Mouse (Mus musculus) kidney, adult 2 months (tissue): ENCODE data around the gene Ccdc117. TPM values are rescaled to one million over a fixed set of nuclear protein-coding genes. Genes with fewer than 3 reads are reported as not detected.
"Not testable (repeated sequence)": the region's sequence is repeated elsewhere in the genome, so short reads cannot be mapped to it uniquely, and the experiment has no call there.

Experiments
- DNase-seq: peaks from one replicate; pipeline ENCODE4 v3.0.0; 2021
- H3K27ac ChIP-seq: fragments of 200-500 bp; 2 replicates; pipeline ENCODE4 v1.5.1; 2012; ENCODE audit warnings: low read depth, low read length, control low read depth, inconsistent platforms; ENCODE audit not compliant: insufficient read depth
- H3K27me3 ChIP-seq: fragments of 200-500 bp; replicated peaks from 2 replicates; pipeline ENCODE4 v1.6.1; 2012; ENCODE audit warnings: mild to moderate bottlenecking, moderate library complexity, low read length, inconsistent platforms; ENCODE audit not compliant: control insufficient read depth, insufficient read depth
- H3K36me3 ChIP-seq: fragments of 200-500 bp; 2 replicates; pipeline ENCODE4 v1.6.1; 2012; ENCODE audit warnings: mild to moderate bottlenecking, moderate library complexity, low read length, inconsistent platforms; ENCODE audit not compliant: control insufficient read depth, insufficient read depth
- H3K4me1 ChIP-seq: fragments of 200-500 bp; 2 replicates; pipeline ENCODE4 v1.6.1; 2011; ENCODE audit warnings: low read length; ENCODE audit not compliant: control insufficient read depth, insufficient read depth
- H3K4me3 ChIP-seq: fragments of 200-500 bp; 2 replicates; pipeline ENCODE4 v1.5.1; 2011; ENCODE audit warnings: mild to moderate bottlenecking, low read depth, low read length, control low read depth; ENCODE audit not compliant: insufficient read depth
- CTCF ChIP-seq: fragments of 200-500 bp; conservative IDR thresholded peaks from 2 replicates; pipeline ENCODE4 v1.5.1; 2011; ENCODE audit warnings: low read depth, mild to moderate bottlenecking, control low read depth, low read length, moderate library complexity, mixed read lengths; ENCODE audit not compliant: insufficient read depth, insufficient read length
- POLR2A ChIP-seq: fragments of 200-500 bp; IDR thresholded peaks from one replicate; pipeline ENCODE4 v1.6.1; 2011; ENCODE audit warnings: low read depth, low read length, control low read depth
- WGBS: fragments of 180-500 bp; shearing (Covaris S2); methylation state at CpG from one replicate; pipeline ENCODE4 v1.1.7; 2018; 5-methylcytosine and 5-hydroxymethylcytosine counted together
- polyA plus RNA-seq: library from polyadenylated mRNA; depleted of rRNA; stranded (reverse); fragments of >200 nt; gene quantifications from 2 replicates; pipeline ENCODE4 v1.2.3, GENCODE M21; 2012

Ccdc117 gene
- polyA plus RNA-seq, 1 experiment = 9.4 TPM

DNA sequence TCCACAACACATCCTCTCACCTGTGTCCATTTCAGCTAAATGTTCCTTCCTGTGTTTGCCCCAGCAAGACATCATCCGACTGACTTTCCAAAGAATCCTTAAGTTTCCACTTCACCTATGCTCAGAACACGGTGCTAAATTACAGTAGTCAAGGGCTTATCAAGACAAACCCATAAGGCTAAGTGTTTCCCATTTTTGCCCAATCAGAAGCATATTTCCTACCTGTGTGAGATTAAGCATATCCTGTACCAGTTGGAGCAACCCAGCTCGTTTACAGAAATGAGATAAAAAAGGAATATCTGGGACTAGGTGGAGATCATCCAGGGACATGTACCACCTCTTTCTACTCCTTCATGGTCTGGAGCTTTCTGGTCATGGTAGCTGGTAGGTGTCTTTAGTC lies 4.7 kb upstream of the Ccdc117 start:
- Histone ChIP-seq H3K27me3 (no peaks in the 10 kb centered on the region), H3K4me3 (no peak overlapping the region), H3K36me3 (no peaks in the 10 kb centered on the region), H3K4me1 (no peaks in the 10 kb centered on the region; the same call in 1 of the 2 replicates), H3K27ac (no peak overlapping the region)
- DNase-seq = no peak
- TF ChIP-seq POLR2A (no peak), CTCF (no peak)
- WGBS = 85% methylated on average over 3 of the region's 3 CpGs

DNA sequence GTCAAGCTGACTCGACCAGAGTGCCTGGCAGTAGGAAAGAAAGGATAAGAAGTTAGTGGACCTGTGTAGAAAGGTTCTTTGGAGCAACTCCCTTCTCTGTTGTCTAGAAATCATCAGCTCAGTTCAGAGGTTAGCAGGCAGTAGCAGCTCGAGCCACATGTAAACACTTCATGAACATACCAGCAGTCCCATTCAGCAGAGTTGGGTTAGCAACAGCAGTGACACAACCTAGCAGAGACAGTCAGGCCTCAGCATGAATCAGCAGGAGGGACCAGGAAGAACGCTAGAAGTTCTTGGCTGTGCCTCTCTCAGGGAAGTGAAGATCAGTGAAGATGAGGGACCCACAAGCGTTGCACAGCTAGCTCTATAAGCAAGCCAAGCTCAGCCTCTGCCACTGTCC lies 3.5 kb upstream of the Ccdc117 start:
- TF ChIP-seq POLR2A = no peak
- TF ChIP-seq CTCF = no peak
- no peaks in the 10 kb centered on the region for H3K36me3 ChIP-seq
- H3K27me3 ChIP-seq = no peaks in the 10 kb centered on the region
- no peak for DNase-seq
- WGBS = 83% methylated on average over 4 of the region's 4 CpGs
- no peak overlapping the region for H3K4me3 ChIP-seq
- H3K27ac ChIP-seq = no peak overlapping the region
- H3K4me1 ChIP-seq = peaks cover 3% of the 10 kb centered on the region; the same call in 1 of the 2 replicates

DNA sequence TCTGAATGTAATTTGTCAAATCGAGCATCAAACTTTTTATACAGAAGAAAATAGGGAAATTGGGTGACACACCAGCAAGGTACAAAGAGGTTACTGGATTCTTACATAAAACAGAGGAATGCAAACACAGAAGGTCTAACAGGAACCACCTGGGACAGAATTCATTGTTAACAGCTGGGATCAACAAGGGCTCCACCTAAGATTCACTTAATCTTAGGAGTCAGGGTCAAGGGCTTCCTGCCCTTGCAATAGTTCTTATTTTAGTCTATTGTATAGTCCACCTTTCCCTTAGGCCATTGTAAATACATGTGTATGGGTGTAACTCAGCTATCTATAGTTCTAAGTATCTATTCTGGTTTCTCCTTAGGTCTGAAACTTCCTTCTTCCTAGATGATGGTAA lies 2.7 kb upstream of the Ccdc117 start:
- not testable (repeated sequence) for H3K4me1 ChIP-seq, H3K4me3 ChIP-seq, H3K27ac ChIP-seq, H3K27me3 ChIP-seq, H3K36me3 ChIP-seq, DNase-seq
- 72% methylated on average over 1 of the region's 1 CpGs for WGBS

DNA sequence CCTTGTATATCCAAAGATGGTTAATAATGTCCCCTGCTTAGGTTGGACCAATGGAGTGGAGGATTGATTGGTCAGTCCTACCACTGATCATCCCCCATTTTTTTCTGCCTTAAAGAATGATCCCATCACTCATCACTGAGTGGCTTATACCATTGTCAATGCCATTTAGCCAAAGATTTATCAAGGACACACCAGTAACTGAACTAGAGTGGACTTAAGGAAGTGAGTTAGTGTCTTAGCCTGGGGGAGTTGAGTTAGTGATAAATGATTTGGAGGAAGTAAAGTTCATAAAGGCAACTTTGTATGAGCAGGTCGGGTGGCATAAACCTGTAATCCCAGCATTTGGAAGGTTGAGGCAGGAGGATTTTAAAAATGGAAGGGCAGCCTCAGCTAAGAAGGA lies 1.3 kb upstream of the Ccdc117 start:
- 67% methylated on average over 1 of the region's 1 CpGs for WGBS
- no peak for DNase-seq
- H3K27ac ChIP-seq = no peak overlapping the region
- H3K4me3 ChIP-seq = no peak overlapping the region
- H3K27me3 ChIP-seq = no peaks in the 10 kb centered on the region
- no peak for TF ChIP-seq POLR2A
- TF ChIP-seq CTCF = no peak
- H3K36me3 ChIP-seq = no peaks in the 10 kb centered on the region; the same call in 1 of the 2 replicates
- H3K4me1 ChIP-seq = peaks cover 21% of the 10 kb centered on the region; the same call in 1 of the 2 replicates

DNA sequence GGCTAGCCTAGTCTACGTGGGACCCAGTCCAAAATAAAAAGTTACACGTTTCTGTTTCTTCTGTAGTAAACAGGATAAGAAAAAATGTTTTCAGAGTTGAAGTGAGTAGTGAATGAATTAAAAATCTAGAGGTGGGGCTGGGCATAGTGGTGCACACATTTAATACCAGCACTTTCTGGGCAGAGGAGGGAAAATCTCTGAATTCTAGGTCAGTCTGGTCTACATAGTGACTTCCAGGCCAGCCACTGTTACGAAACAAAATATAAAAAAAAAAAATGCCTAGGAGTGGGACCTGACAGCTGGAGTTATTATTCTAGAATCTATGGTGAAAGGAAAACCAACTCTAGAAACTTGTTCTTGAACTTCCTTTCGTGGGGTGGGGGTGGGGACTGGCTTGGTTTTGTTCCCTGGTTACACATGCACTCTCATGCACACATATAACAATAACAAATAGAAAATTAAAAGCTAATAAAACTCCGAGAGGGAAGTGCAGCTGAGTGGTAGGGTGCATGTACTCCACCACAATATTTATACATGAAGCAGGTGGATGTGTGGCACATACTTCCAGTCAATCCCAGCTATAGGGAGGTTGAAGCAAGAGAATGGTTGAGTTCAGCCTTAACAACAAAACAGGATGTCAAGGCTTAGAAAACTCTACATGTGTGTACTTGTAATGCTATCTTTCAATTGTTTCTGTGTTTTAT lies 647 bp upstream of the Ccdc117 start:
- H3K36me3 ChIP-seq = no peaks in the 10 kb centered on the region; the same call in 1 of the 2 replicates
- peak overlapping the region; percentile 32; the same call in 1 of the 2 replicates for H3K4me3 ChIP-seq
- H3K27ac ChIP-seq = no peak overlapping the region
- TF ChIP-seq CTCF (no peak), POLR2A (no peak)
- H3K27me3 ChIP-seq = no peaks in the 10 kb centered on the region
- peaks cover 21% of the 10 kb centered on the region; the same call in 1 of the 2 replicates for H3K4me1 ChIP-seq
- 41% methylated on average over 5 of the region's 5 CpGs for WGBS
- DNase-seq = no peak

DNA sequence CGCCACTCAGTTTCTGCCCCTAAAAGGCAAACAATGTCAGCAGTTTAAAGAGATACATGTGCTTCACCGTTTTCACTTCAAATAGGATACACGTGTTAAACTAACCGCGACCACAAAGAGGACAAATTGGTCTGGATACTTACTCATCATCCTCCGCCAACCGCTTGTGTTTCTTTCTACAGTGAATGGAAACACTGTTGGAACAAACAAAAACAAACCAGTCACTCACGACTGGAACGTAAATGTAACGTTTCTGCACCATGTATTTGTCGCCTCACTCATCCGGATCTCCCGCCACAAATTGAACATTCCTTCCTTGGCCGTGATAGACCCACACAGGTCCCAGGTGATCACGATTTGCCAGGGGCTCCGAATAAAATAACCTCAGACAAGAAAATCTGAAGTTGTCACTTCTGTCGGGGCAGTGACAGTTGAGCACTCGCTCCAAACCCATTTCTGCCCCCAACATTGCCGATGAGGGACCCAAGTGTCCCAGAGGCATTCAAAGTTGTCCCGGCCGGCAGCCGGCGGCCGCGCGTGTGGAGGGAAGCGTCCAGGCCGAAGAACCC lies 673 bp downstream of the Ccdc117 start:
- Histone ChIP-seq H3K4me3 (peak overlapping the region; percentile 93), H3K36me3 (no peaks in the 10 kb centered on the region; the same call in 1 of the 2 replicates), H3K27ac (peak overlapping the region; percentile 95), H3K4me1 (peaks cover 21% of the 10 kb centered on the region; the same call in 1 of the 2 replicates), H3K27me3 (no peaks in the 10 kb centered on the region)
- no peak for DNase-seq
- under 1% methylated on average over 28 of the region's 28 CpGs for WGBS
- no peak for TF ChIP-seq CTCF

DNA sequence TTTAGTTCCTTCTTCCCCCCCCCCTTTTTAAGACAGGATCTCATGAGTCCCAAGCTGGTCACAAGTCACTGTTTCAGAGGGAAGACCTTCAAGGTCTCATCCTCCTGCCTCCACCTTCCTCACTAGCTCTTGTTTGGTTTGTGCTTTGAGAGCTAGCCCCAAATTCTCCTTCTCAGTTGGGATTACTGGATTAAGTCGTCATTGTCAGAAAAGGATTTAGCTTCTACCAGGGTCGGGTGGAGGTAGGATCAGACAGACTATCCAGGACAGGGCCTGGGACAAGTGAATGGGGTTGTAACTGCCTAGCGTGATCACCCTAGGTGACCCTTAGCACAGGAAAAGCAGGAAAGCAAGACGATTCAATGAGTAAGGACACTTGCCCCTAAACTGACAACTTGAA lies 1.7 kb downstream of the Ccdc117 start:
- H3K27me3 ChIP-seq = no peaks in the 10 kb centered on the region
- 35% methylated on average over 4 of the region's 4 CpGs for WGBS
- no peak for TF ChIP-seq CTCF
- TF ChIP-seq POLR2A = no peak
- H3K27ac ChIP-seq = no peak overlapping the region
- H3K36me3 ChIP-seq = no peaks in the 10 kb centered on the region; the same call in 1 of the 2 replicates
- peak overlapping the region; percentile 2; the same call in 1 of the 2 replicates for H3K4me3 ChIP-seq
- peaks cover 21% of the 10 kb centered on the region; the same call in 1 of the 2 replicates for H3K4me1 ChIP-seq
- no peak for DNase-seq

DNA sequence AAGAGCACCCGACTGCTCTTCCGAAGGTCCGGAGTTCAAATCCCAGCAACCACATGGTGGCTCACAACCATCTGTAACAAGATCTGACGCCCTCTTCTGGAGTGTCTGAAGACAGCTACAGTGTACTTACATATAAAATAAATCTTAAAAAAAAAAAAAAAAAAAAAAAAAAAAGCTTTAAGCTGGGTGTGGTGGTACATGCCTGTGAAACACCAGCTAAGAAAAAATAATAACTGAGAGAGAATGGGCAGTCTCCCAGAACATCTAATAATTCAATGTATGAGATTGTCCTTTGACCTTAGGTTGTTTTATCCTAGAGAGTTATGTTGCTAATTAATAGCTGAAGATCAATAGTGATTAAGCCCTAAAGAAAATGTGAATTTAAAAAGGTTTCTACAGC lies 4.5 kb downstream of the Ccdc117 start:
- not testable (repeated sequence) for H3K4me3 ChIP-seq, H3K36me3 ChIP-seq, H3K27ac ChIP-seq, H3K27me3 ChIP-seq, DNase-seq
- 80% methylated on average over 4 of the region's 4 CpGs for whole genome bisulfite sequencing
- H3K4me1 ChIP-seq = peaks cover 29% of the 10 kb centered on the region; the same call in 1 of the 2 replicates
